Mouse (Mus musculus) neural tube, postnatal 0 days (tissue): ENCODE results near the gene Trim27. TPM values are rescaled to one million over a fixed set of nuclear protein-coding genes. Genes with fewer than 3 reads are reported as not detected.

ENCODE experiments used
- polyA plus RNA-seq: library from polyadenylated mRNA; unstranded; fragments of >200 nt; fragmentation: Nextera tagmentation; extraction: Ambion mirVana; gene quantifications from 2 replicates; pipeline ENCODE4 v1.2.1, GENCODE M21; 2015

Trim27 gene
- 66.3 and 68.1 TPM in 2 replicates for polyA plus RNA-seq

GRCm38 (mm10) chr13:21179367-21179723 is at the start of gene Trim27:
Trim27 (plus strand) TSS chr13:21179445.

GRCm38 (mm10) chr13:21145767-21146166 is 33.5 kb upstream of the Trim27 start, which contains the start of gene Olfr1368:
Olfr1368 (minus strand) TSS chr13:21145867.

Other genes with a start within 250 kb of the Trim27 start
- not detected in 2 replicates for gene Olfr1370, start 104.5 kb upstream of the Trim27 start, polyA plus RNA-seq
- 0.06 TPM in 1 of 2 replicates, not detected in the other for gene Olfr1369-ps1, start 68.0 kb upstream of the Trim27 start, polyA plus RNA-seq
- gene Olfr263, start 49.8 kb upstream of the Trim27 start, polyA plus RNA-seq = not detected in 2 replicates
- not detected in 2 replicates for gene Olfr1368, start 33.6 kb upstream of the Trim27 start, polyA plus RNA-seq
- gene Gpx5, start 113.3 kb downstream of the Trim27 start, polyA plus RNA-seq = not detected in 2 replicates
- gene Gpx6, start 132.7 kb downstream of the Trim27 start, polyA plus RNA-seq = 0.51 and 0.79 TPM in 2 replicates
- gene Olfr1367, start 167.5 kb downstream of the Trim27 start, polyA plus RNA-seq = not detected in 2 replicates
- 7.2 and 7.6 TPM in 2 replicates for gene Zscan12, start 183.4 kb downstream of the Trim27 start, polyA plus RNA-seq
- 44.7 and 45.6 TPM in 2 replicates for gene Zkscan3, start 223.3 kb downstream of the Trim27 start, polyA plus RNA-seq